Mouse (Mus musculus): ENCODE results near the gene Pstpip1. TPM values are rescaled to one million over a fixed set of nuclear protein-coding genes. Genes with fewer than 3 reads are reported as not detected.

Gene Pstpip1
- polyA plus RNA-seq, 1 experiment, result 7.5 TPM

DNA sequence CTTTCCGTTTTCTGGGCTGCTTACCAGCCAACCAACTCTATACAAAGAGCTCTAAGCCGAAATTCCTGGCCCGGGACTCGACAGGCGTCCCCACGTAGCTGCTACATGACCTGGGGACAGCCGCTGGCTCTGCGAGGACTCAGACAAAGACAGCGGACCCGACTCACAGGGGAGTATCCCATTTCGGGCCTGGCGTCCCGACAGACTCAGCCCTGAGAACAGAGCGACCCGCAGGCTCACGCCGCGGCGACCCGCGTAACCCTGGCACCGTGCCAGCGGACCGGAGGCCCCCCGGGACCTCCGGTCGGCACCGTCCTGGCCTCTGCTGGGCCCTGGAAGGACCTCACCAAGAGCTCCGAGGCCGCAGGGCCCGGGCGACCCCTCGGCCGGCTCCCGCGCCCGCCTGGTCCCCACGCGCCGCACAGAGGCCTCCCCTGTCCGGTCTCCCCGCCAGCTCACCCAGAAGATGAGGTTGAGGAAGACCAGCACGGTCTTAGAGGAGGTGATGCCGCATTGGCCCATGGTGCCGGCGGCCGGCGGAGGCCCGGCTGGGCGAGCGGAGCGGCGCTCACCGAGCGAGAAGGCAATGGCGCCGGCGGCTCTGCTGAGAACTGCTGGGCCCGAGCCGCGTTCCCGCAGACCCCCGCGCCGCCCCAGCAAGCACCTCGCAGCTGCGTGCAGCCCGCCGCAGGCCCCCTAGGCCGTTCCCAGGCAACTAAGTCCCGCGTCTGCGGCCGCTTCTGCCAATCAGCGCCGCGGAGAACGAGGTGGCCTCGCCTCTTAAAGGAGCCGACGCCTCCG, 70.8 kb downstream of the Pstpip1 start:
- under 1% methylated on average over 81 of the region's 82 CpGs for WGBS
- Histone ChIP-seq H3K4me3 (ENCODE audit: low read depth, low read length) (peak overlapping the region; percentile 92), H3K36me3 (ENCODE audit: control insufficient read depth, insufficient read depth, low read length) (no peaks in the 10 kb centered on the region), H3K27me3 (ENCODE audit: control insufficient read depth, insufficient read depth, low read length) (no peaks in the 10 kb centered on the region), H3K4me1 (ENCODE audit: control insufficient read depth, insufficient read depth, insufficient read length, low read length) (peaks cover 7% of the 10 kb centered on the region), H3K27ac (ENCODE audit: insufficient read depth, low read depth, low read length) (peak overlapping the region; percentile 98)
- TF ChIP-seq CTCF (IDR thresholded peaks at IDR 0.05; ENCODE audit: extremely low read depth, insufficient read length, insufficient replicate concordance, low read depth, low read length), result no peak
- TF ChIP-seq POLR2A (IDR thresholded peaks at IDR 0.05; ENCODE audit: low read depth, low read length), result peak; percentile 60

GRCm38 (mm10) chr9:56165377-56165776, 75.6 kb downstream of the Pstpip1 start, which contains the start of gene Tspan3:
Gene Tspan3, minus strand, starts transcription at chr9:56165477.
- H3K27me3 ChIP-seq (ENCODE audit: control insufficient read depth, insufficient read depth, low read length), result no peaks in the 10 kb centered on the region
- H3K4me1 ChIP-seq (ENCODE audit: control insufficient read depth, insufficient read depth, insufficient read length, low read length), result no peaks in the 10 kb centered on the region
- no peaks in the 10 kb centered on the region for H3K36me3 ChIP-seq (ENCODE audit: control insufficient read depth, insufficient read depth, low read length)
- TF ChIP-seq CTCF (IDR thresholded peaks at IDR 0.05; ENCODE audit: extremely low read depth, insufficient read length, insufficient replicate concordance, low read depth, low read length) (no peak), POLR2A (IDR thresholded peaks at IDR 0.05; ENCODE audit: low read depth, low read length) (no peak)
- H3K27ac ChIP-seq (ENCODE audit: insufficient read depth, low read depth, low read length), result no peak within 1 kb of the TSS
- no peak within 1 kb of the TSS for H3K4me3 ChIP-seq (ENCODE audit: low read depth, low read length)
- WGBS, result 88% methylated on average over 6 of the region's 6 CpGs

DNA sequence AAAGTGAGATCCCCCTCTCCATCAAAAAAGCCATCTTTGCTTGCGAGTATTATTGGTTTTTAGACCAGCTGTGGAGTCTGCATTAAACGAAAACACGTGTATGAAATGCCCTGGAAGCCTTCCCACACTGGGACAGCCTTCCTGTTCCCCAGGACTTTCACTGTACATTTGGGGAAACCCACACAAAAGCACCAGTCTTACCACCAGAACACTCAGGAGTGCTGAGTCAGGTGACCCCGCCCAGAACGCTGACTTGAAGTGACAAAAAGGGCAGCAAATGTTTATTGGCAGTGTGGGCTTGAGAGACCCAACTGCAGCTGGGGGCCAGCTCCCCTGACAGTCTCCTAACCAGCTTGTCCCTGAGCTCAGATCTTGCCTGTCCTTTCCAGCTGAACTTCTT, 76.4 kb downstream of the Pstpip1 start:
- Histone ChIP-seq H3K4me1 (ENCODE audit: control insufficient read depth, insufficient read depth, insufficient read length, low read length) (no peaks in the 10 kb centered on the region), H3K36me3 (ENCODE audit: control insufficient read depth, insufficient read depth, low read length) (no peaks in the 10 kb centered on the region), H3K4me3 (ENCODE audit: low read depth, low read length) (no peak overlapping the region), H3K27ac (ENCODE audit: insufficient read depth, low read depth, low read length) (no peak overlapping the region), H3K27me3 (ENCODE audit: control insufficient read depth, insufficient read depth, low read length) (no peaks in the 10 kb centered on the region)
- 52% methylated on average over 5 of the region's 5 CpGs for WGBS
- no peak for TF ChIP-seq CTCF (IDR thresholded peaks at IDR 0.05; ENCODE audit: extremely low read depth, insufficient read length, insufficient replicate concordance, low read depth, low read length)
- no peak for TF ChIP-seq POLR2A (IDR thresholded peaks at IDR 0.05; ENCODE audit: low read depth, low read length)

DNA sequence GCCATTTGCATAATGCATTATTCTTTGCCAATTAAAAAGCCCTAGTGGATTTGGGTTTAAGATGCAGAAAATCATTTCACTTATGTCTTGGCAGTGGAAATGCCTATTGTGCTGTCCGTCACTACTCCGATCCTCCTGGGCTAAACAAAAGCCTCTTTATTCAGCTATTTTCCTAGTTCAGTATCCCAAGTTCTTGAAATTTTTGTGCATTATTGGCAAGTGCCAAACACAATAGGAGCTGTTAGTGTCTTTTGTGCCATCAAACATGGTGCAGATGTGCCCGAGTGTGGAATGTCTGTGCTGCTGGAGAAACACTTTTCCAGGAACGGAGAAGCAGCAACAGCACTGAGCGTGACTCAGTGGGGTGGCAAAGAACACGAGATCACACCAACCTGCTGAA, 77.9 kb downstream of the Pstpip1 start:
- Histone ChIP-seq H3K36me3 (ENCODE audit: control insufficient read depth, insufficient read depth, low read length) (no peaks in the 10 kb centered on the region), H3K4me3 (ENCODE audit: low read depth, low read length) (no peak overlapping the region), H3K27me3 (ENCODE audit: control insufficient read depth, insufficient read depth, low read length) (no peaks in the 10 kb centered on the region), H3K4me1 (ENCODE audit: control insufficient read depth, insufficient read depth, insufficient read length, low read length) (no peaks in the 10 kb centered on the region), H3K27ac (ENCODE audit: insufficient read depth, low read depth, low read length) (no peak overlapping the region)
- no peak for TF ChIP-seq CTCF (IDR thresholded peaks at IDR 0.05; ENCODE audit: extremely low read depth, insufficient read length, insufficient replicate concordance, low read depth, low read length)
- TF ChIP-seq POLR2A (IDR thresholded peaks at IDR 0.05; ENCODE audit: low read depth, low read length), result no peak
- WGBS, result 87% methylated on average over 6 of the region's 6 CpGs

DNA sequence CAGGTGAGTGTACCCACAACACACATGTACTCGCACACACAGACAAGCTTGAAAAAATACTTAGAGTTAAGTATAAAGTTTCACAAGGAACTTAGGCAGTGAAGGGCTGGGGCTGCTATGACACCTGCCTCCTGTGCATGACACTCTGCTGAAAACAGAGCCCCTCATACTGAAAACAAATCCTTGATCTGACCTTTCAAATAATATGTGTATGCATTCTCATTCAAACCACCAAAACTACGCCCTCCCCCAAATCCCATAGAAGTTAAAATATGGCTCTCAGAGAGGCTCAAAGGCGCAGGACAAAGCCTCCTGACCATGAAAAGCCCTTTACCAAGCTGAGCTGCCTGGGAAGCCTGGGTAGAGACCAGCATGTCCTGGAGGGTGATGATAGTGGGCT, 85.6 kb downstream of the Pstpip1 start:
- Histone ChIP-seq H3K4me3 (ENCODE audit: low read depth, low read length) (no peak overlapping the region), H3K27ac (ENCODE audit: insufficient read depth, low read depth, low read length) (no peak overlapping the region), H3K27me3 (ENCODE audit: control insufficient read depth, insufficient read depth, low read length) (no peaks in the 10 kb centered on the region), H3K36me3 (ENCODE audit: control insufficient read depth, insufficient read depth, low read length) (no peaks in the 10 kb centered on the region), H3K4me1 (ENCODE audit: control insufficient read depth, insufficient read depth, insufficient read length, low read length) (peaks cover 7% of the 10 kb centered on the region)
- TF ChIP-seq CTCF (IDR thresholded peaks at IDR 0.05; ENCODE audit: extremely low read depth, insufficient read length, insufficient replicate concordance, low read depth, low read length), result no peak
- TF ChIP-seq POLR2A (IDR thresholded peaks at IDR 0.05; ENCODE audit: low read depth, low read length), result no peak
- 95% methylated on average over 3 of the region's 3 CpGs for WGBS

DNA sequence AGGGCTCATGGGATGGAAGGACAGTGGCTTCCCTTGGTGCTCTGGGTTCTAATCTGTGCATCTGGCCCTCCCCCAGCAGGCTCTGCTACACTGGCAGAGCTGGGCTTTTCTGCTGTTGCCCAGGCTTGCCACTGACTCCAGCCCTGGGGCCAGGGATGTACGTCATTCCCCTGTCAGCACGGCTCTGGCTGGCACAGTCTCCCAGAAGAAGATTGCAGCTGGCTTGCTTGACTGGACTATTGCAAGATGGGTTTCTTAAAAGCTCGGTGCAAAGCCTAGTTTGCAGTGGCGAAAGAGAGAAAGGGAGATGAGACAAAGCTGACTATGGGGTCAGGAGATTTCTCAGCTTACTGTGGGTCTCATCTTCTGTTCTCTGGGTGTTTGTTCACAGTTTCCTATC, 87.6 kb downstream of the Pstpip1 start:
- Histone ChIP-seq H3K27ac (ENCODE audit: insufficient read depth, low read depth, low read length) (no peak overlapping the region), H3K4me3 (ENCODE audit: low read depth, low read length) (no peak overlapping the region), H3K4me1 (ENCODE audit: control insufficient read depth, insufficient read depth, insufficient read length, low read length) (peaks cover 7% of the 10 kb centered on the region), H3K27me3 (ENCODE audit: control insufficient read depth, insufficient read depth, low read length) (no peaks in the 10 kb centered on the region), H3K36me3 (ENCODE audit: control insufficient read depth, insufficient read depth, low read length) (no peaks in the 10 kb centered on the region)
- no peak for TF ChIP-seq POLR2A (IDR thresholded peaks at IDR 0.05; ENCODE audit: low read depth, low read length)
- no peak for TF ChIP-seq CTCF (IDR thresholded peaks at IDR 0.05; ENCODE audit: extremely low read depth, insufficient read length, insufficient replicate concordance, low read depth, low read length)
- 85% methylated on average over 4 of the region's 4 CpGs for whole genome bisulfite sequencing

Other genes with a start within 250 kb of the Pstpip1 start
- gene Scaper, start 151.8 kb upstream of the Pstpip1 start, polyA plus RNA-seq (2012; rRNA removed), result 1.3 and 2.6 TPM in 2 replicates
- not detected in 2 replicates for gene 4930563M21Rik, start 79.4 kb upstream of the Pstpip1 start, polyA plus RNA-seq (2012; rRNA removed)
- 34.2 and 38.4 TPM in 2 replicates for gene Rcn2, start 48.1 kb upstream of the Pstpip1 start, polyA plus RNA-seq (2012; rRNA removed)
- gene Tspan3, start 75.5 kb downstream of the Pstpip1 start, polyA plus RNA-seq (2012; rRNA removed), result 213 and 397 TPM in 2 replicates

Measured in small intestine, adult 2 months (tissue).